Comparison of ENCODE assay signal across 10 mouse cellular contexts in the genomic region with DNA sequence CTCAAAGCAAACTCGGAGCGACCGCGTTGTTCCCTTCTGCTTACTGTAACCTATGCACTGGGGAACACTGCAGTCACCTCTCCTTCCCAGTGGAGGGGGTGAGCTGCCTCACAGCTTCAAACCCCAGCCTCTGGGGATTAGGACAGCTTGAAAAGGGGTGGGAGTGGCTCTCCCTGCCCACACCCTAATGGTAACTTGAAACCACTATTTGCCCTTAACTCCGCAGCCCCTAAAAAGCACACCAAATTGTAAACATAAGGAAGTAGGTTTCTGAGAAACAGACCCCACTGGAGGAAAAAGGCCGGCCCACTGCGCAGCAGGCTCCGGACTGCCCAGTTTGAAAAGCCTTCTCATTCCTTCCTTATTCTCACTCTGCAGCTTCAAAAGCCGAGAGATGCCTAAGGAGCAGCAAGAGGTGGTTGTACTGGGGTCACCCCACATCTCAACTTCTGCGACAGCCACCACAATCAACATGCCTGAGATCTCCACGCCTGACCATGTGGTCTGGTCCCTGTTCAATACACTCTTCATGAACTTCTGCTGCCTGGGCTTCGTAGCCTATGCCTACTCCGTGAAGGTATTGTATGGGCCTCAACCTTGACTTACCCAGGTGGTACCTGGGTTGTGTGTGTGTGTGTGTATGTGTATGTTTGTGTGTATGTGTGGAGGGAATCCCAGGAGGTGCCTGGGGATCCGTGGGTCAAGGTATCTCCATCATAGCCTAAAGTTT. TPM values are rescaled to one million over a fixed set of nuclear protein-coding genes. Genes with fewer than 3 reads are reported as not detected.
DNase-seq lines count a peak whose midpoint lies in the region; ATAC-seq lines count a peak whose summit lies in the region.
"Had no signal": no experiment of that assay in that cellular context is flagged by ENCODE, and none has a peak within 500 bp of the region (broad histone marks: within the 10 kb centered on the region; RNA-seq: fewer than 3 reads in every experiment).

No protein-coding gene starts in this region.

- 0 out of 2 replicates have a peak, but pooled peaks have one; percentile 19 for ATAC-seq in erythroid progenitor cell, adult 5-6 weeks (replicated peaks; ENCODE audit: low FRiP score, poor library complexity, severe bottlenecking)
- peak; percentile 70 for ATAC-seq in megakaryocyte, adult 5-6 weeks (ENCODE audit: poor library complexity, severe bottlenecking)
- ATAC-seq in cerebellum, adult (ENCODE audit: insufficient number of reproducible peaks, low FRiP score, low TSS enrichment) = no peak

- peak; percentile 42 to 61 for DNase-seq in kidney, postnatal 4 days
- DNase-seq in kidney, postnatal 14 days = no peak
- DNase-seq in WW6 (ENCODE audit: low read depth, low spot score) = peak; percentile 65
- DNase-seq in adrenal gland, postnatal 14 days = no peak
- no peak for DNase-seq in adrenal gland, adult 8-10 months
- DNase-seq: heart, postnatal 14 days; thymus, adult 18-20 months had no signal

RNA-seq across cellular contexts. Expression of a gene that starts 1.0 kb away (rescaled TPM):
- 31.0 TPM in 1 of 2 replicates, not detected in the other for total RNA-seq in erythroid progenitor cell, adult 5-6 weeks (2015; ENCODE audit: low replicate concordance)
- 0.90 and 20.6 TPM in 2 replicates for total RNA-seq in erythroid progenitor cell, adult 5-6 weeks (2017; ENCODE audit: low replicate concordance)
- 110 and 111 TPM in 2 replicates for total RNA-seq in megakaryocyte, adult 5-6 weeks (2015)
- 48.4 and 56.3 TPM in 2 replicates for total RNA-seq in megakaryocyte, adult 5-6 weeks (2017)
- 7.3 and 13.5 TPM in 2 replicates for total RNA-seq in adrenal gland, postnatal 14 days (2021)
- total RNA-seq in adrenal gland, adult 8-10 months (2022) = 10 to 100 TPM; 10.6 to 14.0 (median 13.4) TPM

RNA-seq across cellular contexts. Expression of a gene that starts 12.2 kb away (rescaled TPM):
- 61.6 and 73.4 TPM in 2 replicates for total RNA-seq in erythroid progenitor cell, adult 5-6 weeks (2015; ENCODE audit: low replicate concordance)
- total RNA-seq in erythroid progenitor cell, adult 5-6 weeks (2017; ENCODE audit: low replicate concordance) = 14.5 and 51.7 TPM in 2 replicates
- 773 and 813 TPM in 2 replicates for total RNA-seq in megakaryocyte, adult 5-6 weeks (2015)
- 401 and 447 TPM in 2 replicates for total RNA-seq in megakaryocyte, adult 5-6 weeks (2017)
- 458 and 515 TPM in 2 replicates for total RNA-seq in adrenal gland, postnatal 14 days (2021)
- 100 to 1,000 TPM; 431 to 671 (median 563) TPM for total RNA-seq in adrenal gland, adult 8-10 months (2022)

RNA-seq across cellular contexts. Expression of a gene that starts 12.3 kb away (rescaled TPM):
- not detected in 2 replicates for total RNA-seq in erythroid progenitor cell, adult 5-6 weeks (2015; ENCODE audit: low replicate concordance)
- not detected in 2 replicates for total RNA-seq in erythroid progenitor cell, adult 5-6 weeks (2017; ENCODE audit: low replicate concordance)
- total RNA-seq in megakaryocyte, adult 5-6 weeks (2015) = not detected in 2 replicates
- total RNA-seq in megakaryocyte, adult 5-6 weeks (2017) = 0.88 TPM in 1 of 2 replicates, not detected in the other
- total RNA-seq in adrenal gland, postnatal 14 days (2021) = 1.1 TPM in 1 of 2 replicates, not detected in the other
- not detected for total RNA-seq in adrenal gland, adult 8-10 months (2022)
- total RNA-seq: heart, postnatal 14 days had no signal

RNA-seq across cellular contexts. Expression of a gene that starts 17.9 kb away (rescaled TPM):
- not detected in 2 replicates for total RNA-seq in erythroid progenitor cell, adult 5-6 weeks (2015; ENCODE audit: low replicate concordance)
- total RNA-seq in erythroid progenitor cell, adult 5-6 weeks (2017; ENCODE audit: low replicate concordance) = not detected in 2 replicates
- total RNA-seq in megakaryocyte, adult 5-6 weeks (2015) = 0.78 and 2.3 TPM in 2 replicates
- total RNA-seq in megakaryocyte, adult 5-6 weeks (2017) = 1.3 TPM in 1 of 2 replicates, not detected in the other
- total RNA-seq in adrenal gland, postnatal 14 days (2021) = 0.63 and 1.4 TPM in 2 replicates
- total RNA-seq in adrenal gland, adult 8-10 months (2022) = 1 to 10 TPM; 1.1 to 2.7 (median 1.9) TPM

RNA-seq across cellular contexts. Expression of a gene that starts 26.8 kb away (rescaled TPM):
- total RNA-seq in erythroid progenitor cell, adult 5-6 weeks (2015; ENCODE audit: low replicate concordance) = 0.72 TPM in 1 of 2 replicates, not detected in the other
- total RNA-seq in erythroid progenitor cell, adult 5-6 weeks (2017; ENCODE audit: low replicate concordance) = 0.90 and 1.3 TPM in 2 replicates
- 8.7 and 9.3 TPM in 2 replicates for total RNA-seq in megakaryocyte, adult 5-6 weeks (2015)
- 7.8 and 10.2 TPM in 2 replicates for total RNA-seq in megakaryocyte, adult 5-6 weeks (2017)
- total RNA-seq in adrenal gland, postnatal 14 days (2021) = 26.9 and 28.9 TPM in 2 replicates
- 10 to 100 TPM; 37.1 to 69.0 (median 52.9) TPM for total RNA-seq in adrenal gland, adult 8-10 months (2022)

Comparison
In these comparisons a context has a peak if more than half of its experiments do, and no peak if none do; other contexts are left out.
1. DNase-seq: peak in kidney, postnatal 4 days (2 of 2) and WW6 (single experiment); none in kidney, postnatal 14 days (single experiment), adrenal gland, postnatal 14 days (single experiment) and adrenal gland, adult 8-10 months (single experiment).